Comparison of ENCODE assay signal across 9 mouse cellular contexts in the genomic region with DNA sequence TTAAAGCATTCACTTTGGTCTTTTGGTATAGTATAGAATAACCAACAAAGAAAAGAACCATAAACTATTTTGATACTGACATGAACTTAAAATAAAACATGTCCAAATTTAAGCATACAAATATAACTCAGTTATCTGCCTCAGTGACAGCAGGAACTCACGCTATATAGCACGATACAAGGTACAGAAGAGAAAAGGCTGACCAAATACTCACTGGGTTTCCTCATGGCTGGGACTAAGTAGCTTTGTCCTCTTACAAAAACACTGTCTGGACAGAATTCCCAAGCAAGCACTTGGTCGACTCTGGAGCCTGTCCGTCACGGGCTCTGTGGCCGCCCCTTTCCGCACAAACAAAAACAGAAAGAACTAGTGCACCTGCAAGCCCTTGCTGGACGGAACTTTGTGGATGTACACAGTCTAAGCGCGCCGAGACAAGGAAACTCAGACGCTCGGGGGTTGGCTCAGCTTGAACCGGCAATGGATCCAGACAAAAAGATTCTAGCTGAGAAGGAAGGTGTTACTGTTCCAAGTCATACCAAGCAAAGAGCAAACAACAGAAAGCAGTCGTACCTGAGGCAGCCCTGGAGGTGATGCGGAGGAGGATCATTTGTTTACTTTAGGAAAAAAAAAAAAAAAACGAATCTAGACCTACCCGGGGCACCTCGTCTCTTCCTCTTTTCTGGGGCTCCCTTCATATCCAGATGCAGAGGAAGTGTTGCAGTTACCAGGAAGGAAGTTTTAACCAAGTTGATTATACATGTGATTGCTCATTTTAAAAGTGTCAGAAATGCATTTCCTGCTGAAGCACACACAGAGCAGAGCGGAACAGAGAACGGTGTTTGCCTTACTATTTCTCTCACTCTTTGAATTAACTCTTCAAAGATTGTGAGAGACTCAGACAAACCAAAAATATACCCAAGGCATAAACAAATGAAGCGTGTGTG. TPM values are rescaled to one million over a fixed set of nuclear protein-coding genes. Genes with fewer than 3 reads are reported as not detected.
DNase-seq lines count a peak whose midpoint lies in the region; ATAC-seq and TF ChIP-seq lines count a peak whose summit lies in the region.
"Had no signal": no experiment of that assay in that cellular context is flagged by ENCODE, and none has a peak within 500 bp of the region (broad histone marks: within the 10 kb centered on the region; RNA-seq: fewer than 3 reads in every experiment).

A gene (minus strand): TSS at position 712 of the 944 bp plus-strand sequence.

- H3K4me3 ChIP-seq in kidney, adult 2 months (ENCODE audit: insufficient read depth, low read depth, low read length) = peak within 1 kb of the TSS; percentile 42
- H3K4me3 ChIP-seq: myocyte had no signal

- no peaks in the 10 kb centered on the region for H3K36me3 ChIP-seq in kidney, adult 2 months (ENCODE audit: control insufficient read depth, insufficient read depth, low read length)

- TF ChIP-seq CTCF in kidney, adult 2 months (conservative IDR thresholded peaks at IDR 0.05; ENCODE audit: insufficient read depth, insufficient read length, low read depth, low read length) = no peak

- 33% methylated on average over 22 of the region's 22 CpGs for WGBS in kidney, adult 2 months

- H3K4me1 ChIP-seq in kidney, adult 2 months (ENCODE audit: control insufficient read depth, insufficient read depth, low read length) = no peaks in the 10 kb centered on the region

- intact Hi-C loops in left cerebral cortex, postnatal 25 days (cut with DNase I) = no loop called here
- intact Hi-C loops in left cerebral cortex, postnatal 4 days (cut with DNase I) = no loop called here

- peak; percentile 83 for ATAC-seq in common myeloid progenitor, adult 5-6 weeks (replicated peaks; ENCODE audit: low read depth, poor library complexity, severe bottlenecking)

- TF ChIP-seq POLR2A in kidney, adult 2 months (IDR thresholded peaks at IDR 0.05; ENCODE audit: low read depth, low read length) = no peak

- H3K27ac ChIP-seq in kidney, adult 2 months (ENCODE audit: insufficient read depth, low read depth, low read length) = 0 out of 2 replicates have a peak within 1 kb of the TSS, but pooled peaks have one; percentile 5

- DNase-seq in left cerebral cortex, postnatal 25 days (ENCODE audit: low spot score in 2 of 2) = peak; percentile 14 to 15
- DNase-seq in left cerebral cortex, postnatal 4 days = no peak
- peak; percentile 34 for DNase-seq in kidney, adult 2 months
- DNase-seq in lung, postnatal 25 days (ENCODE audit: low spot score) = peak; percentile 52
- peak; percentile 58 for DNase-seq in thymus, postnatal 14 days
- no peak for DNase-seq in adrenal gland, postnatal 4 days (ENCODE audit: low spot score in 2 of 2)
- DNase-seq in cerebellum, postnatal 36 days = no peak

- no peaks in the 10 kb centered on the region for H3K27me3 ChIP-seq in kidney, adult 2 months (replicated peaks; ENCODE audit: control insufficient read depth, insufficient read depth, low read length)

RNA-seq across cellular contexts. Expression of the gene that starts here (rescaled TPM):
- total RNA-seq in left cerebral cortex, postnatal 25 days (2021) = 1 to 10 TPM; 3.7 to 4.6 TPM
- total RNA-seq in left cerebral cortex, postnatal 4 days (2021) = 1 to 10 TPM; 3.2 to 4.2 TPM
- 46.3 and 60.0 TPM in 2 replicates for total RNA-seq in common myeloid progenitor, adult 5-6 weeks (2017)
- 1.2 and 1.5 TPM in 2 replicates for polyA plus RNA-seq in kidney, adult 2 months (2012; rRNA removed)
- total RNA-seq in adrenal gland, postnatal 4 days (2021) = 1 to 10 TPM; 3.4 to 3.7 TPM
- polyA plus RNA-seq: myocyte had no signal

Comparison
In these comparisons a context has a peak if more than half of its experiments do, and no peak if none do; other contexts are left out.
1. DNase-seq: peak in left cerebral cortex, postnatal 25 days (2 of 2), kidney, adult 2 months (single experiment), lung, postnatal 25 days (single experiment) and thymus, postnatal 14 days (single experiment); none in left cerebral cortex, postnatal 4 days (single experiment), adrenal gland, postnatal 4 days (0 of 2) and cerebellum, postnatal 36 days (0 of 2).